Mouse (Mus musculus) hindbrain, embryonic 11.5 days (tissue): ENCODE results near the gene Enpp6. TPM values are rescaled to one million over a fixed set of nuclear protein-coding genes. Genes with fewer than 3 reads are reported as not detected.

Experiments
- ATAC-seq: fragments of 200-750 bp; cut with Nextera tagmentation; 2 replicates; pipeline ENCODE4 v1.8.0; 2017; ENCODE audit warnings: mild to moderate bottlenecking, moderate TSS enrichment, moderate library complexity; ENCODE audit not compliant: low FRiP score
- DNase-seq: peaks from one replicate; pipeline ENCODE4 v3.0.0-alpha.2; 2015; ENCODE audit warnings: low spot score
- H3K27ac ChIP-seq: fragments of 300-500 bp; sonication (generic); 2 replicates; pipeline ENCODE4 v1.5.1; 2014; ENCODE audit warnings: mild to moderate bottlenecking, low read depth, low read length
- H3K27me3 ChIP-seq: fragments of 300-500 bp; sonication (generic); 2 replicates; pipeline ENCODE4 v1.6.1; 2014; ENCODE audit warnings: mild to moderate bottlenecking, low read length, moderate library complexity, mixed read lengths; ENCODE audit not compliant: control insufficient read depth, insufficient read depth
- H3K36me3 ChIP-seq: fragments of 300-500 bp; sonication (generic); 2 replicates; pipeline ENCODE4 v1.6.1; 2014; ENCODE audit warnings: mild to moderate bottlenecking, low read length, moderate library complexity, mixed read lengths; ENCODE audit not compliant: control insufficient read depth, insufficient read depth
- H3K4me1 ChIP-seq: fragments of 300-500 bp; sonication (generic); replicated peaks from 2 replicates; pipeline ENCODE4 v1.6.1; 2014; ENCODE audit warnings: low read length, mixed read lengths; ENCODE audit not compliant: control insufficient read depth, insufficient read depth
- H3K4me2 ChIP-seq: fragments of 300-500 bp; sonication (generic); replicated peaks from 2 replicates; pipeline ENCODE4 v1.6.1; 2014; ENCODE audit warnings: mild to moderate bottlenecking, low read depth, low read length
- H3K4me3 ChIP-seq: fragments of 300-500 bp; sonication (generic); 2 replicates; pipeline ENCODE4 v1.5.1; 2014; ENCODE audit warnings: low read depth, low read length
- H3K9ac ChIP-seq: fragments of 300-500 bp; sonication (generic); 2 replicates; pipeline ENCODE4 v1.6.1; 2014; ENCODE audit warnings: low read depth, low read length
- H3K9me3 ChIP-seq: fragments of 300-500 bp; sonication (generic); 2 replicates; pipeline ENCODE4 v1.6.1; 2016; ENCODE audit warnings: low read length; ENCODE audit not compliant: control insufficient read depth
- WGBS: fragments of 180-500 bp; shearing (Covaris S2); extraction: QIAGEN DNeasy Blood & Tissue Kit; methylation state at CpG from one replicate; pipeline ENCODE4 v1.1.7; 2014; 5-methylcytosine and 5-hydroxymethylcytosine counted together
- polyA plus RNA-seq: library from polyadenylated mRNA; unstranded; fragments of >200 nt; fragmentation: Nextera tagmentation; extraction: Ambion mirVana; gene quantifications from 2 replicates; pipeline ENCODE4 v1.2.1, GENCODE M21; 2014

The Enpp6 gene
- polyA plus RNA-seq, 1 experiment from 2014 or later: 0.48 TPM

GRCm38 (mm10) chr8:47021135-47021555 is 34.5 kb downstream of the Enpp6 start:
- no peak overlapping the region for H3K9ac ChIP-seq
- 79% methylated on average over 8 of the region's 8 CpGs for WGBS
- H3K4me2 ChIP-seq: no peak overlapping the region
- no peak overlapping the region for H3K4me3 ChIP-seq
- no peaks in the 10 kb centered on the region for H3K4me1 ChIP-seq
- no peaks in the 10 kb centered on the region for H3K9me3 ChIP-seq
- no peaks in the 10 kb centered on the region; the same call in 1 of the 2 replicates for H3K27me3 ChIP-seq
- ATAC-seq (no peak), DNase-seq (no peak)
- no peak overlapping the region for H3K27ac ChIP-seq
- H3K36me3 ChIP-seq: no peaks in the 10 kb centered on the region

- DNase-seq (no peak), ATAC-seq (no peak)
- 89% methylated on average over 4 of the region's 4 CpGs for WGBS
- Histone ChIP-seq H3K4me2 (no peak overlapping the region), H3K9ac (no peak overlapping the region), H3K9me3 (no peaks in the 10 kb centered on the region), H3K36me3 (no peaks in the 10 kb centered on the region), H3K27me3 (peaks cover 2% of the 10 kb centered on the region; the same call in 1 of the 2 replicates), H3K4me1 (no peaks in the 10 kb centered on the region), H3K4me3 (no peak overlapping the region), H3K27ac (no peak overlapping the region)
Observed at GRCm38 (mm10) chr8:47024612-47025011, 37.9 kb downstream of the Enpp6 start.

- Histone ChIP-seq H3K27me3 (peaks cover 2% of the 10 kb centered on the region; the same call in 1 of the 2 replicates), H3K4me3 (no peak overlapping the region), H3K9me3 (no peaks in the 10 kb centered on the region), H3K9ac (no peak overlapping the region), H3K4me1 (no peaks in the 10 kb centered on the region), H3K36me3 (no peaks in the 10 kb centered on the region), H3K27ac (no peak overlapping the region), H3K4me2 (no peak overlapping the region)
- no peak for DNase-seq
- ATAC-seq: no peak
- 69% methylated on average over 10 of the region's 10 CpGs for WGBS
Observed at GRCm38 (mm10) chr8:47026841-47027490, 40.3 kb downstream of the Enpp6 start.

- Histone ChIP-seq H3K27me3 (peaks cover 2% of the 10 kb centered on the region; the same call in 1 of the 2 replicates), H3K4me2 (no peak overlapping the region), H3K4me3 (no peak overlapping the region), H3K9ac (no peak overlapping the region), H3K4me1 (no peaks in the 10 kb centered on the region), H3K27ac (no peak overlapping the region), H3K9me3 (no peaks in the 10 kb centered on the region), H3K36me3 (no peaks in the 10 kb centered on the region)
- WGBS: 28% methylated on average over 6 of the region's 6 CpGs
- DNase-seq (peak; percentile 66), ATAC-seq (peak; percentile 82)
Observed at GRCm38 (mm10) chr8:47028474-47028873, 41.8 kb downstream of the Enpp6 start.

- no peak overlapping the region for H3K9ac ChIP-seq
- H3K4me3 ChIP-seq: no peak overlapping the region
- no peaks in the 10 kb centered on the region for H3K36me3 ChIP-seq
- ATAC-seq (no peak), DNase-seq (no peak)
- H3K4me1 ChIP-seq: no peaks in the 10 kb centered on the region
- 0 out of 2 replicates have a peak, but pooled peaks cover 2% of the 10 kb centered on the region for H3K27me3 ChIP-seq
- WGBS: 79% methylated on average over 19 of the region's 19 CpGs
- H3K9me3 ChIP-seq: no peaks in the 10 kb centered on the region
- H3K4me2 ChIP-seq: no peak overlapping the region
- H3K27ac ChIP-seq: no peak overlapping the region
Observed at GRCm38 (mm10) chr8:47030321-47030720, 43.6 kb downstream of the Enpp6 start.

- no peak overlapping the region for H3K4me3 ChIP-seq
- DNase-seq (no peak), ATAC-seq (no peak)
- WGBS: 91% methylated on average over 7 of the region's 7 CpGs
- H3K27me3 ChIP-seq: no peaks in the 10 kb centered on the region
- H3K4me1 ChIP-seq: no peaks in the 10 kb centered on the region
- no peaks in the 10 kb centered on the region for H3K9me3 ChIP-seq
- H3K36me3 ChIP-seq: no peaks in the 10 kb centered on the region
- no peak overlapping the region for H3K9ac ChIP-seq
- H3K27ac ChIP-seq: no peak overlapping the region
- no peak overlapping the region for H3K4me2 ChIP-seq
Observed at GRCm38 (mm10) chr8:47032081-47032480, 45.4 kb downstream of the Enpp6 start.

GRCm38 (mm10) chr8:47033976-47034375 is 47.3 kb downstream of the Enpp6 start:
- Histone ChIP-seq H3K4me3 (no peak overlapping the region), H3K27ac (no peak overlapping the region), H3K27me3 (no peaks in the 10 kb centered on the region), H3K9ac (no peak overlapping the region), H3K4me1 (no peaks in the 10 kb centered on the region), H3K4me2 (no peak overlapping the region), H3K9me3 (no peaks in the 10 kb centered on the region), H3K36me3 (no peaks in the 10 kb centered on the region)
- DNase-seq (no peak), ATAC-seq (no peak)
- 84% methylated on average over 4 of the region's 4 CpGs for WGBS

GRCm38 (mm10) chr8:47036501-47036900 is 49.8 kb downstream of the Enpp6 start:
- H3K4me2 ChIP-seq: no peak overlapping the region
- no peak overlapping the region for H3K27ac ChIP-seq
- ATAC-seq: no peak
- 90% methylated on average over 8 of the region's 8 CpGs for WGBS
- no peak for DNase-seq
- H3K27me3 ChIP-seq: no peaks in the 10 kb centered on the region
- no peaks in the 10 kb centered on the region for H3K9me3 ChIP-seq
- no peak overlapping the region for H3K9ac ChIP-seq
- no peak overlapping the region for H3K4me3 ChIP-seq
- no peaks in the 10 kb centered on the region for H3K36me3 ChIP-seq
- no peaks in the 10 kb centered on the region for H3K4me1 ChIP-seq

- Histone ChIP-seq H3K9me3 (no peaks in the 10 kb centered on the region), H3K4me2 (no peak overlapping the region), H3K4me3 (no peak overlapping the region), H3K27me3 (no peaks in the 10 kb centered on the region), H3K36me3 (no peaks in the 10 kb centered on the region), H3K27ac (no peak overlapping the region), H3K4me1 (no peaks in the 10 kb centered on the region), H3K9ac (no peak overlapping the region)
- DNase-seq: no peak
- ATAC-seq: no peak
- 58% methylated on average over 5 of the region's 5 CpGs for WGBS
Observed at GRCm38 (mm10) chr8:47037405-47037804, 50.7 kb downstream of the Enpp6 start.
